Mouse (Mus musculus): Measurements from ENCODE around the gene Dhrs9.

GRCm38 (mm10) chr2:69364831-69365230 lies 15.4 kb upstream of the Dhrs9 start:
- TF ChIP-seq GATA1 (IDR thresholded peaks at IDR 0.05; ENCODE audit: low read length): no peak
- no peak for TF ChIP-seq TAL1 (IDR thresholded peaks at IDR 0.05; ENCODE audit: low read length)

Data from erythroblast, embryonic 14.5 days (primary cell).